Mouse (Mus musculus) layer of hippocampus, adult 2 months (tissue): ENCODE data around the gene Crip1. TPM values are rescaled to one million over a fixed set of nuclear protein-coding genes. Genes with fewer than 3 reads are reported as not detected.

Source experiments
- DNase-seq, 2 experiments: peaks; one replicate each; pipeline ENCODE4 v3.0.0; 2022; ENCODE audit warnings: low spot score in 2 of 2
- H3K27ac ChIP-seq: fragments of 200-600 bp; 2 replicates; pipeline ENCODE4 v1.8.1; 2022
- H3K4me3 ChIP-seq: fragments of 200-600 bp; 2 replicates; pipeline ENCODE4 v1.8.1; 2022; ENCODE audit warnings: mild to moderate bottlenecking
- CTCF ChIP-seq: fragments of 200-600 bp; conservative IDR thresholded peaks from 2 replicates; pipeline ENCODE4 v1.8.1; 2022; ENCODE audit warnings: antibody characterized with exemption, mild to moderate bottlenecking, moderate library complexity
- total RNA-seq, 2 experiments: library from RNA; stranded (reverse); gene quantifications; 2 replicates each; pipeline ENCODE4 v1.2.3; 2021

Crip1 gene
- total RNA-seq, 2 experiments from 2014 or later, result 11.9 to 12.9 TPM

DNA sequence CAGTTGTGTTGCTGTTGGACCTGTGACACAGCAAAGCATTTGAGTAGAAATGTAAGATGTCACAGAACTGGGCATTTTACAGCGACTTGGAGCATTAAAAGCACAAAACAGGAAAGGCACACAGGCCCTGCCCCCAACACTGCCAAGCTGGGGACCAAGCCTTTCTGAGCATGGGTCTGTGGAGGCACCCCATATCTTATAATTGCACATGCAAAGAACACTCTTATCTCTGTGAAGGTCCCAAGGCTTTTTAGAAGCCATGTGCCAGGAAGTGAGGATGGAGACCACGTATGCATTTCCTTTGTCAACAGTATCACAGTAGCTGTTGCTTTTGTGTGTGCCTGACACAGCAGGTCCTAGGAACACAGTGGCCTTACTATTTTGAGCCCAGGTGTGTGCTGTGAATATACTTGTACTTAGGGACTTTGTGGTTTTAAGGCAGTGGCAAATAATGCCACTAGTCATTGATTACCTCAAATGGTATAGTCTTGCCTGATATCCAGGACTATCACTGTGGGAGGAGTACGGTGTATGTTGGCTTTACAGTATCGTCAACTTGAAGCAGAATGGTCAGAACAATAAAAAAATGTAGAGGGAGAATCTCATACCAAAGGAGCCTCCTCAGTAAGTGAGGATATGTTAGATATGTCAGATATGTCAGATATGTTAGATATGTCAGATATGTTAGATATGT, 38.5 kb upstream of the Crip1 start:
- DNase-seq, result no peak
- Histone ChIP-seq H3K27ac (no peak overlapping the region; the same call in 1 of the 2 replicates), H3K4me3 (no peak overlapping the region)
- TF ChIP-seq CTCF, result no peak

DNA sequence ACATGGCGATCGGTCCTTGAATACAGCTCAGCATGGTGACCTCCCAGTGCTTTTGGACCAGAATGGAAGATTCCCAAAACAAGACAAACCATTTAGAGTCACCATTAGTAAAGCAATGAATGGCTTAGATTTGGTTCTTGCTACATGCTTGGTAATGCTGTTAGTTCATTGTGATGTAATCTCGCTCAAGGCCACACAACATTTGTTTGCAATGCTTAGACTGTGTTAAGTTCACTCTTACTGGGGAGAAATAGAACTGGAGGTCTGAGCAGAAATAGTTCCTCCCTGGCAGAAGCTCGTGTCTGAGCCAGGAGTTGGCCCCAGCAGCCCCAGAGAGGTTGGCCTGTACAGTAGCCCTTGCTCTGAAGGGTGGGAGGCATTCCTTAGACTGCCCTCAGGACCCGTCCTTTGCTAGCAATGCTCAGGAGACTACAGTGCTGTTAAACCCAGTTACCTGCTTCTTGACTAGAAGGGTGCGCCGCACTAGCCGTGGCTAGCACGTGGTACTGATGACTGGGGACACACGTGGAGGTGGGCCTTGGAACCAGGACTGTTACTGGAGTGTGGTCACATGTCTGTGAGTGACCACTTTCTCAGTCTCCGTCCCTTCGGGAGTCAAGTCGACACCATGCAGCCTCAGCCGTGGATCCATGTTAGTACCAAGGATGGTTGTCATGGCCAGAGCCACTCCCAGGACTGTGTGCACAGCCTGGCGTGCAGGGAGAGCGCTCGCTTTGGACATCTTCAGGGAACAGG, 37.4 kb upstream of the Crip1 start:
- H3K4me3 ChIP-seq, result no peak overlapping the region
- TF ChIP-seq CTCF, result no peak
- no peak for DNase-seq
- H3K27ac ChIP-seq, result peak overlapping the region; percentile 56

DNA sequence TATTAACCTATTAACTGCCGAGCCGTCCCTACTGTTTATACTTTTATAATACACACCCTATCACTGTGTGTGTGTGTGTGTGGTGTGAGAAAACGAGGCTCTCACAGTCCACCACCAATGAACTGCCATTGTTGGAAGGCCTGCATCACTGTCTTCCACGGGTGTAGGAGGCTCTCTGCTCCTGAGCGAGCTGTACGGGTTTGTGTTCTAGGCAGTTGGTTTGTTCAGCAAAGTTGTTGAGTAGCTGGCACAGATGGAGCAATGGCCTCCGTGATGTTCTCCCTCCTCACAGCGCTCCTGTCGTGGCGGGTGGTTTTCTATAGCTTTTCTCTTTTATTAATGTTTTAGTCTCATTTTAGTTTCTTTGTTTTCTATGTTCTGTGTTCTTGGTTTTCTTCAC, 36.3 kb upstream of the Crip1 start:
- no peak for TF ChIP-seq CTCF
- DNase-seq, result peak in 1 of 2 experiments; percentile 37
- Histone ChIP-seq H3K27ac (peak overlapping the region; percentile 66), H3K4me3 (no peak overlapping the region)

DNA sequence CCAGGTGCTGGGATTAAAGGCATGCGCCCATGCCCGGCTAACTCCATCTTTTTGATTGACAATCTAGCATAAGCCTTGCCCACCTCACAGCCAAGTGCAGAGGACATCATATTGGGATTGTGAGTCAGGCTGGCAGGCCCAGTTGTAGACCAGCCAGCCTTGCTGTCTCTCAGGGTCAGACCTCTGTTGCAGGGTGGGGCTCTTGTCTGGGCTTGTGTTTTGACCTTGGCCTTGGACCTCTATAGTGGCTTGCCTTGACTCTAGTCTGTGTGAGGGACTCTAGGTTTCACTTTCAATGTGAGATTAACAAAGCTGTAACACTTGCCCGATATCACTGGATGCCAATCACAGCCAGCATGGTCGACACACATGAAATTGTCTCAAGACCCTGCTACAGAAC, 32.0 kb upstream of the Crip1 start:
- TF ChIP-seq CTCF, result no peak
- Histone ChIP-seq H3K4me3 (no peak overlapping the region), H3K27ac (no peak overlapping the region)
- no peak for DNase-seq

DNA sequence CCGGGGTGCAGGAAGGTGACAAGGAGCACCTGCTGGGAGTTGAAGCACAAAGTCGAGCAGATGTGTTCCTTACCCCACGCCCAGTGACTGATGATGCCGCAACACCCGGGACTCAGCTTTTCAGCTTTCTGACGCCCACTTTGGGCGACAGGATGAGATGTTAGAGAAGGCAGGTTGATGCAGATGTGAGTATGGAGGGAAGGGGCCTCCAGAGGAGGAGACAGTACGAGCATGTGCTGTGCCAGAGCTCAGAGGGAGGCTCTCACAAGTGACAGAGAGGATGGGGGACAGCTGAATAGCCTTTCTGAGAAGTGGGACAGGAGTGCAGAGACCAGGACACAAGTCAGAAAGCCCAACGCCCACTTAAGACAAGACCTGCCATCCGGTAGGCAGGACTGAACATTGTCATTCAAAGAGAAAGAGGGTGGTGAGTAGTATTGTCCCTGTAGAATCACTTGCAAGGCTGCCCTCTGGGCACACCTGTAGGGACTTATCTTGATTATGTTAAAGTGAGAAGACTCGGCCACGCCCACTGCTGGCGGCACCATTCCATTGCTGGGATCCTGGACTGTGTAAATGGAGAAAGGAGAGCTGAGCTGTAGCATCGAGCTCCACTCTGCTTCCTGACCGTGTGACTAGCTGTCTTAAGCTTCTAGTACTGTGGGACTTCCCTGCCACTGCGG, 31.1 kb upstream of the Crip1 start:
- DNase-seq, result no peak
- no peak for TF ChIP-seq CTCF
- H3K27ac ChIP-seq, result no peak overlapping the region
- no peak overlapping the region for H3K4me3 ChIP-seq

DNA sequence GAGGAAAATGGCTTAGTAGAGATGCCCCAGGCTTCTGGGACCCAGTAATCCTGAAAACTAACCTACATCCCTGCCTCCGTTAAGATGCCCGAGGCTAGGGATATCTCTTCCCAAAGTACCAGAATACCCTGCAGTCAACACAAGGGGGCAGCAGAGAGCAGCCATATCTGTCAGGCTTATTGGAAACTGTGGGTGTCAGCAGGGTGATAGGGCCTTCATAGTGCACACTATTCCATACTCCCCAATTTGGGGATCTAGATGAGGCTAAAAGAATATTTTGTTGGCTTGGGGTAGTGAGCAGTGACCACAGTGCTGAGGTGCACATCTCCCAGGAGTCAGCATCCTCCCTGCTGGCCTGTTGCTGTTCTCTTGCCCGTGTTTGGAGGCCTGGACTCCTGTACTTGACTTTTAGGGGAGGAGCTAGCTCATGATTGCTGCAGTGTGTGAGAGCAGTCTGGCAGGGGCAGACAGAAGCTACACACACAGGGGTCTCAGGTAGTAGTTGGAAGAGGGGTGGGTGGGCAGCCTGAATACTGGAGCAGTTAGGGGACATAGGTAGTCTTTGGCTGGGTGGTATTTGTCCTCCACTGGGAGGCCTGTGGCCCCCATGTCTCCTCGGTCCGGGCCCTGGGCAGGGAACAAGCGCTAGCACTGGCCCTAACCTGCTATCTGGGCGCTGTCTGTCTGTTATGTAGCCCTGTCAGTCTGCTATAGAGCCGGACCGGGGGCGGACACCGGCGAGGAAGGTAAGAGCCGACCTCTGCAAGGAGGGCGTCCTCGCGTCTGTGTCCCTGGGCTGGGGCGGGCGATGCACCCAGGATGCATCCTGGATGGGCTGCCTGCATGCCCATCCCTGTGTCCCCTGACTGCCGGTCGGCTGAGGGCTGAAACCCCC, 26.4 kb upstream of the Crip1 start:
- DNase-seq, result peak; percentile 72 to 90
- TF ChIP-seq CTCF, result peak; percentile 100
- Histone ChIP-seq H3K27ac (no peak overlapping the region), H3K4me3 (no peak overlapping the region)

DNA sequence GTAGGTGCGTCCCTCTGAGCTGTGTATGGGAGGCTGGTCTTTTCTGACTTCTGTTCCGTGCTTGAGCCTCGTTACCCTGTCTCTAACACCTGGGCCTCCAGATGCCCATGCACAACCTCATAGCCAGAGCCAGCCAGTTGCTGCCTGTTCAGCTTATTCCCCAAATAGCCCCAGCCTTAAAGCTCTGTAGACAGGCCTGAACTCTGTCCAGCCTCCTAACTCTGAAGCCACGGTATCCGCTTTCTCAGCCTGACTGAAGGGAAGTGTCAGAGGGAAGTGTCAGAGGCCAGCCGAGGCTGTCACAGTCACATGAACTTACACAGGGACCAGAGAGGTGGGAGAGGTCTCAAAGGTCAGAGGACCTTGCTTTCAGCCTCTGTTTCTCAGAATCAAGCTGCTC, 21.4 kb upstream of the Crip1 start:
- Histone ChIP-seq H3K27ac (no peak overlapping the region; the same call in 1 of the 2 replicates), H3K4me3 (no peak overlapping the region)
- no peak for TF ChIP-seq CTCF
- DNase-seq, result no peak

DNA sequence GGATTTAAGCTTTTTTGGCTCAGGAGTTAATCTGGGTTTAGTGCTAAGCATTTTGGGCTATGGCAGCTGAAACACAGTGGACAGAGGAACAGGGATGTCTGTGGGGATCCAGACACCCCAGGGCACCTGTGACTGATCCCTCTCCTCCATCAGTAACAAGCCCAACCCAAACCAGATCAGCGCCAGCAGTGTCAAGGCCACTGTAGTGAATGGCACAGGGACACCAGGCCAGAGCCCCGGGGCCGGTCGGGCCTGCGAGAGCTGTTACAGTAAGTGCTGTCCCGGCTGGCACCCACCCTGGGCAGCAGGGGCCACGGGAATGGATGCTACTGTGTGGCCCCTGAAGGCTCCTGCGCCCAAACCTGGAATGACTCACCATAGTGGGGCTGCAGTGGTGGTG, 15.4 kb upstream of the Crip1 start:
- Histone ChIP-seq H3K4me3 (no peak overlapping the region), H3K27ac (no peak overlapping the region)
- no peak for DNase-seq
- no peak for TF ChIP-seq CTCF

DNA sequence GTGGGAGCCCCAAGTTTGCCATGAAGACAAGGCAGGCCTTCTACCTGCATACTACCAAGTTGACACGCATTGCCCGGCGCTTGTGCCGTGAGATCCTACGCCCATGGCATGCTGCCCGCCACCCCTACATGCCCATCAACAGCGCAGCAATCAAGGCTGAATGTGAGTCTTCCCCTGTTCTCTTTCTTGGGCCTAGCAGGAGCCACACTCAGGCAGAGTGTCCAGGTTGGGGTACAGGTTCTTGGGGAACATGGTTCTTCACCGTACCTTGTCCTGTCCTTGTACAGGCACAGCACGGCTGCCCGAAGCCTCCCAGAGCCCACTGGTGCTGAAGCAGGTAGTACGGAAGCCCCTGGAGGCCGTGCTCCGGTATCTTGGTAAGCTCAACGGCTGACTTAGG, 14.5 kb upstream of the Crip1 start:
- Histone ChIP-seq H3K4me3 (no peak overlapping the region), H3K27ac (no peak overlapping the region)
- DNase-seq, result no peak
- no peak for TF ChIP-seq CTCF

DNA sequence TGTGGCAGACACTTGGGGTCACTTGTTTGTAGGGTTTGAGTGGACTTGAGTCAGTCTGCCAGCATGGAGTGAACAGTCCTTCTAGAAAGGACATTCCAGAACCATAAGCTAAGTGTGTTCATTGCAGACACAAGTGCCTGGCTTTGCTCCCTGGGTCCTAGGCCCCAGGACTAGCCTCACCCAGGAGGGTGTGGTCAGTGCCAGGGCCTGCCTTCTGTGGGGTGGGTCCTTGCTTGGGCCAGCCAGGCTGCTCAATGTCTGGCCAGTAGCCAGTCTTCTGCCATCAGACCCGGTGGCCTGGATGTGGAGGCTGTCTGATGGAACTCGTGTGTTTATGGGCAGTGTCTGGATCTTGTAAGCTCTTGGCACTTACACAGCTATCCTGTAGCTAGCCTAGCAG, 13.5 kb upstream of the Crip1 start:
- no peak for TF ChIP-seq CTCF
- Histone ChIP-seq H3K4me3 (no peak overlapping the region), H3K27ac (peak overlapping the region; percentile 69)
- no peak for DNase-seq

DNA sequence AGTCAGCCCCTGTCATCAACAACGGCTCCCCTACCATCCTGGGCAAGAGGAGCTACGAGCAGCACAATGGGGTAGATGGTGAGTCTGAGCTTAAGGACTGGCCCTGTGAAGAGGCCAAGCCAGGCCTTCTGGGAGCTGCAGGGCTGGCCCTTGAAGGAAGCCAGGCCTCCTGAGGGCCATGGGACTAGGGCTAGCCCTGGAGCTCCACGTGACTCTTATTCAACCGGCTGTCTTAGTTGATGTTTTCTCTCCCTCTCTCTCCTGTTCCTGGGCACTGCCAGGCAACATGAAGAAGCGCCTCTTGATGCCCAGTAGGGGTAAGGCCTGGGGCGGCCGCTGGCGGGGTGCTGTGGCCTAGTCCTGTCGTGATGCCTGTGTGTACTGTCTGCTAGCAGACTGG, 12.9 kb upstream of the Crip1 start:
- peak overlapping the region; percentile 69; the same call in 1 of the 2 replicates for H3K27ac ChIP-seq
- DNase-seq, result no peak

DNA sequence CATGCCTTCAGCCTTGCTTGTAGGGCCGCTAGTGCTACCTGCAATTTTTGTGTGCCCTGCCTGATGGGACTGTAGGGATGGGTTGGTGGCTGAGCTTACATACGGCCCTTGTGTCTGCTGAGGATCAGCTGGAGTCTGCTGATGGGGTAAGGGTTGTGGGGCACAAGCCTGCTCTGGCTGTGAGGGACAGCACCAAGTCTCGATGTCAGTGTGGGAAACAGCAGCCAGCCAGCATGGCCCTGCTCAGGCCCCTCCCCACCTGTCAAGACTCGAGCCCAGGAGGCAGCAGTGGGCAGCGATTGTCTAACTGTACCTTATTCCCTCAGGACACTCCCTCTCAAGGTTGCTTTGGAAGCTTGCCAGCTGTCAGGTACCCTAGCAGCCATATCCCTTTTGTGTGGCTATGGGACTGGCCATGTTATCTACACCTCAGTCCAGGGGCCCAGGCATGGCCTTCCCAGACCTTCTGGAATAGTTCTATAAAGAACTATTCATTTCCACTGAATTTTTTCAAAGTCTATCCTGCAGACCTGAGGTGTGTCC, 12.2 kb upstream of the Crip1 start:
- no peak for TF ChIP-seq CTCF
- peak overlapping the region; percentile 69; the same call in 1 of the 2 replicates for H3K27ac ChIP-seq
- H3K4me3 ChIP-seq, result no peak overlapping the region
- no peak for DNase-seq

More for the DNA sequence above, 12.9 kb upstream of the Crip1 start:
- no peak for TF ChIP-seq CTCF
- H3K4me3 ChIP-seq, result no peak overlapping the region
